Mouse (Mus musculus): Measurements from ENCODE around the gene Usp6nl. TPM values are rescaled to one million over a fixed set of nuclear protein-coding genes. Genes with fewer than 3 reads are reported as not detected.

The Usp6nl gene
- total RNA-seq, 1 experiment: 9.1 TPM

GRCm38 (mm10) chr2:6401039-6401438, 78.6 kb downstream of the Usp6nl start:
- TF ChIP-seq MAFK (IDR thresholded peaks at IDR 0.05; ENCODE audit: insufficient read depth, low read depth, low read length): no peak
- TF ChIP-seq CHD2 (IDR thresholded peaks at IDR 0.05; ENCODE audit: low read depth, low read length): no peak
- no peak for TF ChIP-seq ZC3H11A (IDR thresholded peaks at IDR 0.05; ENCODE audit: borderline replicate concordance, low read depth, low read length)
- TF ChIP-seq HCFC1 (IDR thresholded peaks at IDR 0.05; ENCODE audit: borderline replicate concordance, insufficient read depth, low read length): no peak
- TF ChIP-seq ZNF384 (IDR thresholded peaks at IDR 0.05; ENCODE audit: low read depth, low read length): no peak

DNA sequence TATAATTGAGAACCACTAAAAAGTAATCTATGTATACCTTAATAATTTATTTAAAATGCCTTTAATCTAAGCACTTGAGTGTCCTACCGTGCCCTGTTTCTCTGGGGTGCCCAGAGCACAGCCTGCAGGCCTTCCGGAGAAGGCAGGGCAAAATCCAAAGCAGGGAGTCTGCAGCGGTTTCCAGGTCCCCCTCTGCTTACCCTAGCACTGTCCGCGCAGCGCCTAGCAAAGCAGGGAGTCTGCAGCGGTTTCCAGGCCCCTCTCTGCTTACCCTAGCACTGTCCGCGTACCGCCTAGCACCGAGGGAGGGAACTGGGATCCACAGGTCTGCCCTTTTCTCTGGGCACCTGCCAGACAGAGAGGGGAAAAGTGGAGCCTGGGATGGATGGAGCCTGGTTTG, 80.9 kb downstream of the Usp6nl start:
- in situ Hi-C loops (cut with MboI; ENCODE audit: low sequenced_read_pairs in 2 of 2, unreplicated experiment in 2 of 2): loop anchor here in 1 of 2 experiments (25.0 kb wide), 1 partner anchor 191 kb away; the partner anchor contains the start of gene Echdc3
- Histone ChIP-seq H3K4me1 (ENCODE audit: control insufficient read depth in 2 of 2, insufficient read depth in 2 of 2, low read length in 2 of 2, poor library complexity in 1 of 2) (peaks cover 3 to 11% of the 10 kb centered on the region in 2 experiments; a peak in 3 of 4 replicates), H3K4me3 (ENCODE audit: insufficient read depth in 1 of 2, low read depth in 1 of 2, low read length in 2 of 2, poor library complexity in 1 of 2, severe bottlenecking in 1 of 2) (peak overlapping the region; percentile 11 to 50; a peak in 2 of 4 replicates), H3K9ac (ENCODE audit: insufficient read depth, low read depth, low read length, poor library complexity, severe bottlenecking) (peak overlapping the region; percentile 59; the same call in 1 of the 2 replicates), H3K27ac (ENCODE audit: insufficient read depth, low read depth, low read length, poor library complexity, severe bottlenecking) (peak overlapping the region; percentile 83), H3K36me3 (ENCODE audit: control insufficient read depth, insufficient read depth, low read length, poor library complexity, severe bottlenecking) (no peaks in the 10 kb centered on the region; the same call in 1 of the 2 replicates), H3K9me3 (ENCODE audit: control insufficient read depth, insufficient read depth, low read depth, low read length) (no peaks in the 10 kb centered on the region)
- TF ChIP-seq MAFK (IDR thresholded peaks at IDR 0.05; ENCODE audit: insufficient read depth, low read depth, low read length) (peak; percentile 35; the same call in 1 of the 2 replicates), CHD2 (IDR thresholded peaks at IDR 0.05; ENCODE audit: low read depth, low read length) (no peak), ZC3H11A (IDR thresholded peaks at IDR 0.05; ENCODE audit: borderline replicate concordance, low read depth, low read length) (0 out of 2 replicates have a peak, but pooled peaks have one; percentile 23)
- peak; percentile 60 for DNase-seq (ENCODE audit: low read depth, low spot score)

More at GRCm38 (mm10) chr2:6401039-6401438, 78.6 kb downstream of the Usp6nl start:
- DNase-seq (ENCODE audit: low read depth, low spot score): no peak
- Histone ChIP-seq H3K4me1 (ENCODE audit: control insufficient read depth in 2 of 2, insufficient read depth in 2 of 2, low read length in 2 of 2, poor library complexity in 1 of 2) (peaks cover 3 to 11% of the 10 kb centered on the region in 2 experiments; a peak in 3 of 4 replicates), H3K4me3 (ENCODE audit: insufficient read depth in 1 of 2, low read depth in 1 of 2, low read length in 2 of 2, poor library complexity in 1 of 2, severe bottlenecking in 1 of 2) (no peak overlapping the region), H3K9me3 (ENCODE audit: control insufficient read depth, insufficient read depth, low read depth, low read length) (no peaks in the 10 kb centered on the region), H3K36me3 (ENCODE audit: control insufficient read depth, insufficient read depth, low read length, poor library complexity, severe bottlenecking) (no peaks in the 10 kb centered on the region; the same call in 1 of the 2 replicates), H3K27ac (ENCODE audit: insufficient read depth, low read depth, low read length, poor library complexity, severe bottlenecking) (no peak overlapping the region), H3K9ac (ENCODE audit: insufficient read depth, low read depth, low read length, poor library complexity, severe bottlenecking) (no peak overlapping the region)
- in situ Hi-C loops (cut with MboI; ENCODE audit: low sequenced_read_pairs in 2 of 2, unreplicated experiment in 2 of 2): loop anchor here in 1 of 2 experiments (25.0 kb wide), 1 partner anchor 189 kb away; the partner anchor contains the start of gene Echdc3

DNA sequence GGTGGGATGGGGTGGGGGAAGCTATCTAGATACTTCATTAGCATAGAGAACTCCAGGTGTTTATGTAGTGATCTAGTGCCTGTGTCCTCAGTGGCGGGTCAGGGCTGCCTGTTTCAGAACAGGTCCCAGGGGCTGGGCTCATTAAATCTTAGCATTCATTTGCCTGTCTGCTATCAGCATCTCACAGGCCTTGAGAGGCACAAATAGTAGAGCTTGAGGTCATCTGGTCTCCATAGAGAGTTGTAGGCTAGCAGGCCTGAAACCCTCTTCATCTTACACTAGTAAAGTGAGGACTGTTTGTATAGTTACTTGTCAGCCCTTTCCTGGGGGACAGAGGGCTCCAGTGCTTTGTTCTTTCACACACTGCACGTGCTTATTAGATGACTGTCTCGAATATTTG, 81.5 kb downstream of the Usp6nl start:
- Histone ChIP-seq H3K9ac (ENCODE audit: insufficient read depth, low read depth, low read length, poor library complexity, severe bottlenecking) (no peak overlapping the region), H3K4me3 (ENCODE audit: insufficient read depth in 1 of 2, low read depth in 1 of 2, low read length in 2 of 2, poor library complexity in 1 of 2, severe bottlenecking in 1 of 2) (peak overlapping the region in 1 of 2 experiments; percentile 50; a peak in 1 of 4 replicates), H3K36me3 (ENCODE audit: control insufficient read depth, insufficient read depth, low read length, poor library complexity, severe bottlenecking) (no peaks in the 10 kb centered on the region; the same call in 1 of the 2 replicates), H3K9me3 (ENCODE audit: control insufficient read depth, insufficient read depth, low read depth, low read length) (no peaks in the 10 kb centered on the region), H3K4me1 (ENCODE audit: control insufficient read depth in 2 of 2, insufficient read depth in 2 of 2, low read length in 2 of 2, poor library complexity in 1 of 2) (peaks cover 3 to 11% of the 10 kb centered on the region in 2 experiments; a peak in 3 of 4 replicates), H3K27ac (ENCODE audit: insufficient read depth, low read depth, low read length, poor library complexity, severe bottlenecking) (no peak overlapping the region)
- in situ Hi-C loops (cut with MboI; ENCODE audit: low sequenced_read_pairs in 2 of 2, unreplicated experiment in 2 of 2): loop anchor here in 1 of 2 experiments (25.0 kb wide), 1 partner anchor 192 kb away; the partner anchor contains the start of gene Echdc3
- TF ChIP-seq ZC3H11A (IDR thresholded peaks at IDR 0.05; ENCODE audit: borderline replicate concordance, low read depth, low read length) (no peak), HCFC1 (IDR thresholded peaks at IDR 0.05; ENCODE audit: borderline replicate concordance, insufficient read depth, low read length) (no peak), CHD2 (IDR thresholded peaks at IDR 0.05; ENCODE audit: low read depth, low read length) (no peak), ZNF384 (IDR thresholded peaks at IDR 0.05; ENCODE audit: low read depth, low read length) (no peak), MAFK (IDR thresholded peaks at IDR 0.05; ENCODE audit: insufficient read depth, low read depth, low read length) (no peak)
- no peak for DNase-seq (ENCODE audit: low read depth, low spot score)

- Histone ChIP-seq H3K36me3 (ENCODE audit: control insufficient read depth, insufficient read depth, low read length, poor library complexity, severe bottlenecking) (peaks cover under 1% of the 10 kb centered on the region; the same call in 1 of the 2 replicates), H3K9me3 (ENCODE audit: control insufficient read depth, insufficient read depth, low read depth, low read length) (no peaks in the 10 kb centered on the region), H3K4me3 (ENCODE audit: insufficient read depth in 1 of 2, low read depth in 1 of 2, low read length in 2 of 2, poor library complexity in 1 of 2, severe bottlenecking in 1 of 2) (no peak overlapping the region), H3K9ac (ENCODE audit: insufficient read depth, low read depth, low read length, poor library complexity, severe bottlenecking) (no peak overlapping the region), H3K27ac (ENCODE audit: insufficient read depth, low read depth, low read length, poor library complexity, severe bottlenecking) (no peak overlapping the region), H3K4me1 (ENCODE audit: control insufficient read depth in 2 of 2, insufficient read depth in 2 of 2, low read length in 2 of 2, poor library complexity in 1 of 2) (peaks cover 3 to 11% of the 10 kb centered on the region in 2 experiments; a peak in 3 of 4 replicates)
- DNase-seq (ENCODE audit: low read depth, low spot score): no peak
- in situ Hi-C loops (cut with MboI; ENCODE audit: low sequenced_read_pairs in 2 of 2, unreplicated experiment in 2 of 2): loop anchor here (5.0 to 25.0 kb wide), 2 partner anchors 192 kb away; partner anchors contain the start of gene Echdc3 (in 2 of the 2)
- TF ChIP-seq ZC3H11A (IDR thresholded peaks at IDR 0.05; ENCODE audit: borderline replicate concordance, low read depth, low read length) (no peak), ZNF384 (IDR thresholded peaks at IDR 0.05; ENCODE audit: low read depth, low read length) (no peak), CHD2 (IDR thresholded peaks at IDR 0.05; ENCODE audit: low read depth, low read length) (no peak), HCFC1 (IDR thresholded peaks at IDR 0.05; ENCODE audit: borderline replicate concordance, insufficient read depth, low read length) (no peak), MAFK (IDR thresholded peaks at IDR 0.05; ENCODE audit: insufficient read depth, low read depth, low read length) (no peak)
These were observed 82.2 kb downstream of the Usp6nl start for GRCm38 (mm10) chr2:6404627-6405026.
